Mouse (Mus musculus) gastrocnemius, postnatal 10 days (tissue): ENCODE results near the gene Ccdc117. TPM values are rescaled to one million over a fixed set of nuclear protein-coding genes. Genes with fewer than 3 reads are reported as not detected.
"Not testable (repeated sequence)": the region's sequence is repeated elsewhere in the genome, so short reads cannot be mapped to it uniquely, and the experiment has no call there.

Source experiments
- DNase-seq: peaks from one replicate; pipeline ENCODE4 v3.0.0; 2021; ENCODE audit warnings: mixed read lengths
- total RNA-seq, 2 experiments: library from RNA; stranded (reverse); gene quantifications; 2 replicates each; pipeline ENCODE4 v1.2.3; 2021

Ccdc117 gene
- total RNA-seq, 2 experiments from 2014 or later: 11.7 TPM

GRCm38 (mm10) chr11:5509215-5510098 lies 32.5 kb downstream of the Ccdc117 start:
- DNase-seq: no peak

DNA sequence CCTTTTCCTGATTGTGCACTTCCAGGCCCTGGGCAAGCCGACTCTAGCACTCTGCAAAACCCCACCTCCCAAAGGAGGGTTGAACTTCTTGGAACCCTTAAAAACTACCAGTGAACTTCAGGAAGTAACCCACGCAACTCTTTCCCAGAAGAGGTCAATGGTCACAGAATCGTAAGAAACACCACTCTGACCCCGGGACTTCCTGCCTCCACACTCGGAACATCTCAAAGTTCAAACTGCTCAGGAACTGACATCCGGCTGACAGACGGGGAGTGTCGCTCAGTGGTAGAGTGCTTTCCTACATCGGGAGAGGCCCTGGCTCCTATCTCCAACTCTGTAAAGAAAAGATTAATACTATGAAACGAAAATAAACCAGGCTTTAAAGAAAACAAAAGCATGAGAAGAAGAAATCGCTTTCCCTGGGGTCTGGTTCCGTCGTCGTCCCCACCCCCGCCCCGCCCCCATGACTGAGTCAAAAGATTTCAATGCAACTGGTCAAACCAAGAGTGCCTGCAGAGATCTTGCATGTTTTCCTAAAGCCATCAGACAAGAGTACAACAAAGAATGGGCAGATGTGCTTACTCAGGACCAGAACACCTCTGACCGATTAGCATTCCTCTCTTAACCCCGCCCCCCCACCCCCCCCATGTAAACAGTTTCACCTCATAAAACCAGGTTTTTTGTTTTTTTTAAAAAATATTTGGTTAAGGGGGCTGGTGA lies 36.0 kb downstream of the Ccdc117 start:
- DNase-seq: no peak

GRCm38 (mm10) chr11:5502351-5503051 lies 39.5 kb downstream of the Ccdc117 start:
- DNase-seq: no peak

DNA sequence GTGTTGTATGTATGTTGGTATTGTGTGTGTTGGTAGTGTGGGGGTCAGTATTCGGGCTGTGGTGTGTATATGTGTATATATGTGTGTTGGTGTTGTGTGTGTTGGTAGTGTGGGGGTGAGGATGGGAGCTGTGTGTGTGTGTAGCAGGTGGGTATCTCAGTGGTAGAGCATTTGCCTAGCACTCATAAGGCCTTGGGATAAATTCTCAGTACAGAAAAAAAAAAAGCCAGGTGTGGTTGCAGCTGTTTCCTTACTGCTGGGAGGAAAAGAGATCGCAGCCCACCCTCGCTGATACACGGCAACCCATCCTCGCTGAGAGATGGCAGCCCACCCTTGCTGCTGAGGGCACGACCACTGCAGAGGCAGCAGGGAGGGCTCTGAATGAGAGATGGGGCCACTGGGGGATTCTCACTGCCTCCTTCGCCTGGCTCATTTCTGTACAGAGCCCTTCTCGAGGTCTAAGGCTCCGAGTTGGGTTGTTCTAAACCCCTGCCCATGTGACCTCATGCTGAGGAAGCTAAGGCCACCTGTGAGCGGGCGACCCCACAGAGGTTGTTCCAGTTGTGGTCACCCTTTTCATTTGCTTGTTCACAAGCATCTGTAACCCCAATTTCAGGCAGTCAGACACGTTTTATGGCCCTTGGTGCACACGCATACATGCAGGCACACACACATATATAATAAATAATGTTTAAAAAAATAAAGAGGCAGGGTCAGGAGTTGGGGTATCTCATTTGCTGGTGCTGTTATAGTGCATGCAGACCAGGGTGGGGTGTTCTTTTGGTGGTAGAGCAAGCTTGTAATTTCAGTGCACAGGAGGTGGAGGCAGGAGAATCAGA lies 40.9 kb downstream of the Ccdc117 start:
- no peak for DNase-seq

DNA sequence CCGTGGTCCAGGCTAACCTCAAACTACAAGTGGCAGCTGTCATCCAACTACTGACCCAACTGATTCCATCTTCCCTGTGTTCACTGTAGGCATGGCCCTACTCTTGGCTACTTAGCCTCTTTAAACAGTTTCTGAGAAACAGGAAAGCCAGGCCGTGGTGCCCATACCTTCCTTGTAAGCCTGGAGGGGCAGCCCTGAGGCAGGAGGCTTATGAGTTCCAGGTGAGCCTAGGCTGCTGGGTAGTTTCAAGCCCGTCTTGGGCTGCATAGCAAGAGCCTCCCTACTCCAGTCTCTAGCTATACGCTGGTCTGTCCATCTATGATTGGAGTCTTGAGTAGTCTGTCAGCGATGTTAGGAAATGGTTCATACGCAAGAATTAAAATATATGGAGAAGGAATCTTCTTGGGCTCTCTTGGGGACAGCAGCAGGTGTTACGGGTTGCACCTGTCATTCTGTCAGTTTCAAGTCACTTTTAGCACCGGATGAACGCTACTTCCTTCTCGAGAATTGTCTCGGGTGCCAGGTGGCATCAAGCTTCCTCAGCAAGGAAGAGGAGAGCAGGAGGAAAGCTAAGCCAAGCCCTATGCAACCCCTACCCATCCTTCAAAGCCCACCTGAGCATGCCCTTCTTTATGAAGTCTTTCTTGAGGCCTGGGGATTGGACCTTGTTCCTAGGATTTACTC lies 41.9 kb downstream of the Ccdc117 start:
- no peak for DNase-seq

DNA sequence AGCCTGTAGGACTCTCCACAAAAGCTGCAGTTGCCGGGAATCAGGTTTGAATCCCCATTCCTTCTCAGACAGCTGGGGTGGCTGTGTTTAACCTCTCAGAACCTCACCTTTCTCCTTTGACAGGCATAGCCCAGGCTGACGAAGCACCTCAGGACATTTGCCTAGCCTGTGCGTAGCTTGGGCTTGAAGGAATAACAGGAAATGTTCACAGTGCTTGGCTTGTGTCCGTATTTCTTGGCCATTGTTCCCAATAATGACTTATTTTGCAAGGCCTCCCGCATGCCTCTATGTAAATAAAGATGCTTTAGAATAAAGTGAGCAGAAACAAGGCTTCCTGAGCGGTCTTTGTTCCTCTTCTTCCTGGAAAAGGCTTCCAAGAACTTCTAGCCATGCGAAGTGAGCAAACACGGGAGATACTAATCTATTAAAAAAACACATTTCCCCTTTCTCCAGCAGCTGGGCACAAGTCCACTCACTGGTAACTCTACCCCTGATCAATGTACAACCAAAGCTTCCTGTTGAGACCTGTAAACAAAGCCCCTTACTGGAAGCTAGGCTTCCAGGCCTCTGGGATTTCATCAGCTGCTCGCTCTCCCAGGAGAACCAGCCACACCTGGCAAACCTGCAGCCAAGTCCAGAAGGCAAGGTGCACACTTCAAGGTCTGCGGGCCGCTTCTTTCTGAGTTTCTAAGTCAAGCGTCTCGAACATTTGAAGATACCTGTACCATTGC lies 42.9 kb downstream of the Ccdc117 start:
- no peak for DNase-seq

GRCm38 (mm10) chr11:5498422-5498821 lies 43.6 kb downstream of the Ccdc117 start:
- DNase-seq: no peak

DNA sequence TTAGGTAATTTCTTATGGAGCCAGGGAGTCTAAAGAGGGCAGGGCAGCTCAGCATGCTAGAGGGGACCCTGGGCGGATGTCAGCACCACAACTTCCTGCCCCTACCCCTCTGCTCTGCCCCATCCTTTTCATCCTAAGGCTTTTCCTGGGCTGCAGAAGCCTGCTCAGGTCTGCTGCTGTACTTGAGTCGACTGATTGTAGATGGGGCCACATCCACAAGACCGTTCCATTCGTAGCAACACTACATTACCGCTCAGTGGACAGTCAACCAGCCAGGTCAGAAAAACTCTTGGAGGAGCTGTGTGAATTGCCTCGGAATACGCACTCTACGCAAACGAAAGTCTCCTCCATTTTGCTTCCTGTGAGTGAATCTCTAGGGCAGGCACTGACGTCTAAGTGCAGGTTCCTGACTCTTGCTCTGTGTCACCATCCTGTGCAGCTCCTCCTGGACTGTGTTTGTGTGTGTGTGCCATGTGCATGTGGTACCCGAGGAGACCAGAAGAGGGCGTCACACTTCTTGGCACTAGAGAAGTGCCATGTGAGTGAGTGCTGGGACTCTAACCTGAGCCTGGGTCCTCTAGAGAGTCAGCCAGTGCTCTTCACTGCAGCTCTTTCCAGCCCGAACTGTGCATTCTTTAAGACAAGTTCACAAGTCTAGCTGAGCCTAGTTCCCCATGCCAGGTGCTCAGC lies 45.3 kb downstream of the Ccdc117 start:
- DNase-seq: no peak

GRCm38 (mm10) chr11:5495906-5496305 lies 46.1 kb downstream of the Ccdc117 start:
- no peak for DNase-seq

DNA sequence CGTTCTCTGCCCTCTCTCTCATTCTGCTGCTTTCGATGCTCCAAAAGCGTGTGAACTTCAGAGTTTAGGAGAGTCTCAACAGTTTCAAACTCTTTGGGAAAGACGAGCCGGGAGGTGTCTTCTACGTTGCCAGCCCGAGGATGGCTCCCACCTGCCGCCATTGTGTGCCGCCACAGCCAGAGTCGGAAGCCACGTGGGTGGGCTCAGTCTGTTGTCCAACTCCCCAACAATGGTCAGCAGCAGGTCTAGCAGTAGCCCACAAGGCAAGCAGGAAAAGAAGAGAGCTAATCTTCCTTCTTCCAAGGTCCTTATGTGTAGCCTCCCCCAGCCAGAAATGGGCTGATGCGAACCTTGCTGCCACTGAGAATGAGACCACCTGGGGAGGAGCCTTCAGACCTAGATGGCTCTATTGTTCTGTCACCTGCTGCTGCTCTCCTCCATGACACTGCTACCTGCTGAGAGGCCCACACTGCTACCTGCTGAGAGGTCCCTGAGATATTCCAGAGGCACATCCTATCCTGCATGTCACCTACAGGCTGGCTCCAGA lies 46.6 kb downstream of the Ccdc117 start:
- no peak for DNase-seq

DNA sequence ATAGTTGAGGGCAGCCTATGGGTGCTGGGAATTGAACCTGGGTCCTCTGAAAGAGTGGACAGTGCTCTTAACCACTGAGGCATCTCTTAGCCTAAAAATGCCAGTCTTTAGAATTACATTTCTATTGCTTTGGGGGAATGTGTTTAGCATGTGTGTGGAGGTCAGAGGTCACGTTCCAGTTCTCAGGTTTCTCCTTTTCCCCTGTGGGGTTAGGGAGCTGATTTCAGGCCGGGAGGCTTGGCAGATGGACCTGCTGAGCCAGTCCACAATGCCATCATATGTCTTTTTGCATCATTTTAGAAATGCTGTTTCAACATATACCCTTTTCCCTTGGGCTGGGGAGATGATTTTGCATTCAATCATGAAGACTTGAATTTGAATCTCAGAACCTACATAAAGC lies 48.1 kb downstream of the Ccdc117 start:
- DNase-seq: no peak

DNA sequence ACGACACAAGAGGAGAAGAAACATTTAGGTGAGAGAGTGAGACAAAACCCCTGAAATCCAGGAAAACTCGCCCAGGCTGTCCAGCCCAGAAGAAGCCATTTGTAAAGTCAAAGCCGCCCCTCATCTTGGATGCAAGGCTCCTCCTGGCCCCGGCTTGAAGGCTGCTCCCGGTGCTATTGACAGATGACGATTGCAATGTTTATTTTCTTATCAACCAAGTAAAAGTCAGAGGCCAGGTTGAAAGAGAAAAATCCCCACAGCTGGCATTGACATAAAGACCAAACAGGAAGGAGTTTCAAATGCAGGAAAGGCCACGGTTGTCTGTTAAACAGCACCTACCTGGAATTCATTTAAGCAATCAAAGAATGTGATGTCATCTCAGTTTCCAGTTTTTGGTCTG lies 50.1 kb downstream of the Ccdc117 start:
- DNase-seq: no peak

- DNase-seq: no peak
Measured at GRCm38 (mm10) chr11:5490989-5491656, 50.9 kb downstream of the Ccdc117 start.

- not testable (repeated sequence) for DNase-seq
Measured at GRCm38 (mm10) chr11:5489433-5489832, 52.6 kb downstream of the Ccdc117 start.

GRCm38 (mm10) chr11:5485193-5486011 lies 56.6 kb downstream of the Ccdc117 start:
- DNase-seq: peak; percentile 80

DNA sequence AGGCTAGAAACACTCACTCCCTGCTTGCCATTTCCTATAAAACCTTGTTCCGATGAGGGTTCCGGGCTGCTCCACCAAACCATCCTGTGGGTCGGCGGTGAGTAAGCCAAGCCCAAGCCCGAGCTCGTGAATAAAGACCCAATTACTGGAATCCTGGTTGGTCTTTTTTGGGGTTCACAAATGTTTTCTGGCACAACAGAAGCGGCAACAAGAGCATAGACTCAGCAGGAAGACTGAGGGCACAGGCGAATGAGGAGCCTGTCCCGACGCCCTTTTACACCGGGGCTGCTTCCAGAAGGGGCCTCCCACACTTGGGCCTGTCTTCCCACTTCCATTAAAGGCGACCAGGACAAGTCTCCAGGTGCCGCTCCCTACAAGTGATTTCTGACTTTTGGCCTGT lies 59.4 kb downstream of the Ccdc117 start:
- no peak for DNase-seq
